Mouse (Mus musculus) urinary bladder, adult 2 months (tissue): Measurements from ENCODE around the gene Caln1. TPM values are rescaled to one million over a fixed set of nuclear protein-coding genes. Genes with fewer than 3 reads are reported as not detected.

Source experiments
- DNase-seq: peaks from one replicate; pipeline ENCODE4 v3.0.0; 2022; ENCODE audit warnings: low spot score
- polyA plus RNA-seq: library from polyadenylated mRNA; depleted of rRNA; stranded (reverse); fragments of >200 nt; gene quantifications from 2 replicates; pipeline ENCODE4 v1.2.3, GENCODE M21; 2012

The Caln1 gene
- polyA plus RNA-seq, 1 experiment = 0.06 TPM

- no peak for DNase-seq
Observed at GRCm38 (mm10) chr5:130394386-130394785, 25.1 kb downstream of the Caln1 start.

GRCm38 (mm10) chr5:130395142-130395541 lies 25.9 kb downstream of the Caln1 start:
- DNase-seq = no peak

GRCm38 (mm10) chr5:130400136-130400917 lies 31.1 kb downstream of the Caln1 start:
- DNase-seq = no peak

- DNase-seq = peak; percentile 26
Observed at GRCm38 (mm10) chr5:130405201-130405600, 35.9 kb downstream of the Caln1 start.

GRCm38 (mm10) chr5:130409706-130410105 lies 40.5 kb downstream of the Caln1 start:
- DNase-seq = no peak

- no peak for DNase-seq
Observed at GRCm38 (mm10) chr5:130411516-130411915, 42.3 kb downstream of the Caln1 start.

- DNase-seq = no peak
Observed at GRCm38 (mm10) chr5:130447438-130447837, 78.2 kb downstream of the Caln1 start.

GRCm38 (mm10) chr5:130448491-130448890 lies 79.2 kb downstream of the Caln1 start:
- DNase-seq = no peak

GRCm38 (mm10) chr5:130448931-130449856 lies 79.9 kb downstream of the Caln1 start:
- no peak for DNase-seq

GRCm38 (mm10) chr5:130450031-130450541 lies 80.8 kb downstream of the Caln1 start:
- DNase-seq = no peak

- DNase-seq = no peak
Observed at GRCm38 (mm10) chr5:130458076-130458475, 88.8 kb downstream of the Caln1 start.

GRCm38 (mm10) chr5:130472209-130472608 lies 103.0 kb downstream of the Caln1 start:
- DNase-seq = no peak

GRCm38 (mm10) chr5:130474876-130475275 lies 105.6 kb downstream of the Caln1 start:
- DNase-seq = no peak

- DNase-seq = no peak
Observed at GRCm38 (mm10) chr5:130476741-130477140, 107.5 kb downstream of the Caln1 start.

- no peak for DNase-seq
Observed at GRCm38 (mm10) chr5:130480290-130480689, 111.0 kb downstream of the Caln1 start.

- no peak for DNase-seq
Observed at GRCm38 (mm10) chr5:130491471-130491870, 122.2 kb downstream of the Caln1 start.

- no peak for DNase-seq
Observed at GRCm38 (mm10) chr5:130492305-130492704, 123.0 kb downstream of the Caln1 start.

GRCm38 (mm10) chr5:130502541-130502940 lies 133.3 kb downstream of the Caln1 start:
- no peak for DNase-seq

GRCm38 (mm10) chr5:130504891-130505290 lies 135.6 kb downstream of the Caln1 start:
- no peak for DNase-seq

GRCm38 (mm10) chr5:130510516-130510915 lies 141.3 kb downstream of the Caln1 start:
- no peak for DNase-seq

GRCm38 (mm10) chr5:130515395-130515794 lies 146.1 kb downstream of the Caln1 start:
- no peak for DNase-seq

- DNase-seq = no peak
Observed at GRCm38 (mm10) chr5:130520527-130520926, 151.3 kb downstream of the Caln1 start.
